Mouse (Mus musculus) cerebellum, adult 8-10 months (tissue): ENCODE measurements around the gene AF067063.
"Not testable (repeated sequence)": the region's sequence is repeated elsewhere in the genome, so short reads cannot be mapped to it uniquely, and the experiment has no call there.

Source experiments
- DNase-seq: peaks from one replicate; pipeline ENCODE4 v3.0.0; 2022

The AF067063 gene

DNA sequence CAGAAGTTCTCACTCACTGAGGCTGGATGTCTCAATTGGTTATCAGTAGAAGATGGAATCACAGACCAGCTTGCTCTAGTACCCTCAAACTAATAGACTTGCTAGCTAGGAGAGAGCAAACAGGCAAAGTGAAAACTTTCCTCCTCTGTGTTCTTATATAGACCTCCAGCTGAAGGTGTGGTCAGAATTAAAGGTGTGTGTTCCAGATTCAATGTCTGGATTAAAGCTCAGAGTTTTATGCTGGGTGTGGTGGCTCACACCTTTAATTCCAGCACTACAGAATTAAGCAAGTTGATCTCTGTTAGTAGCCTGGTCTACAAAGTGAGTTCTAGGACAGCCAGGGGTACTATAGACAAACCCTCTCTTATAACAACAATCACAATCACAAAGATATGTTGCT is at the start of gene AF067063:
AF067063 (minus strand) TSS at position 101 of the 400 bp plus-strand sequence.
- DNase-seq, result not testable (repeated sequence)

DNA sequence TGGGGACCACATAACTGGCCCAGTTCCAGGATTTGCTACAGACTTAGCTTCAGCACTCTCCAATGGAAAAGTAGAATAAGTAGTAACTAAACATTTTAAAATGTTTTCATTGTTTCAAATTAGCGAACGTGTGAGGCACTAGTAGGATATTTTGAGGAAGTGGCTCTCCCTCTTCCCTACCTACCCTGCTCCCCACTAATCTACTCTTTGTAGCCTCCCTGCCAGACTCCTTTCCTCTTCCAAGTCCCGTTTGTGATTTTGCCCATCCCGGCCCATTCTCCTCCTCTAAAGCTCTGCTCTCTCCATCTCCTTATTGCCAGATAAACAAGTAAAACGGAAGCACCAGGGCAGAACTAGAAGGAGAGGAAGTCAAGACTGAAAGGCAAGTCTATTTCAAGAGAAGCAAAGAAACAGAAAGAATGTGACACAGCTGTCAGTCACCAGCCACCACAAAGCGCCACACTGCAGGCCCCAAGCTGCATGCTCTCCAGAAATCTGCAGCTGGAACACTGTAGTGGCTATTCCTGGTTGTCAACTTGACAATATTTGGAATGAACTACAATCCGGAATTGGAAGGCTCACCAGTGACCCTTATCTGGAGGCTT is 34.5 kb upstream of the AF067063 start:
- DNase-seq, result not testable (repeated sequence)

- not testable (repeated sequence) for DNase-seq
These were observed 32.4 kb upstream of the AF067063 start for GRCm38 (mm10) chr13:119862399-119862798.

DNA sequence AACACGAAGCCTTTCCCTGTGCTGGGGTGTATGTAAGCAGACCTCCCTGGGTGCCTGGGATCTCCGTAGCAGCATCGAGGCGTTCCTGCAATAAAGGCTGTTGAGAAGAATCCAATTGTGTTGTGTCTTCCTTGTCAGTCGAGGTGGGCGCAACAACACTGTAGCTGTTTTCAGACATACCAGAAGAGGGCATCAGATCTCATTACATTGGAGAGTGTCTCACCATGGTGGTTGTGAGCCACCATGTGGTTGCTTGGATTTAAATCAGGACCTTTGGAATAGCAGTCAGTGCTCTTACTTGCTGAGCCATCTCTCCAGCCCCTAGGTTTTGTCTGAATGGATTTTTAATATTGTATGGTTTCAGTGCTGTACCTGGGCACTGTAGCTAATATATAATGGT is 10.0 kb upstream of the AF067063 start:
- not testable (repeated sequence) for DNase-seq

- peak; percentile 56 for DNase-seq
These were observed 7.8 kb upstream of the AF067063 start for GRCm38 (mm10) chr13:119837719-119838337.

DNA sequence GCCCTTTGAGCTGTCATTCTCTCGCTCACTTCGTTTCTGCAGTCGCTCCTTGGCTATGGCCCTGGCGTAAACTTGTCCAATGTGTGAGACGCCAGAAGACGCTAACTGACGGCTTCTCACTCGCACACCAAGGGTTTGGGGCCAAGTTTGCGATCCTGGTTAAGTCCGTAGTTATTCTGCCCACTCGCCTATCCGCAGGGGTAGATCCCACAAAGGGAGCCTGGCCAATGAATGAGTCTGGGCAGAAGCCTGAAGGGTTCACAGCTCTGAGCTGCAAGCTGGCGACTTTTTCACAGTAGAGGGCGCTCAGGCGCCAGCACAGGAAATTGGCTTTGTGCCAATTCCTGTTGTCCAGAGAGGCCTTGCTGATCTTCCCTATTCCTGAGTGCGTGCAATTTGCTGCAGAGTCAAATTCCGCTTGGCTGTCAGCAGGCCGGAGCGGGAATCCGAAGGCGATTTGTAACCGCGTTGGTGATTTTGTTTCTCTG is 6.4 kb upstream of the AF067063 start:
- peak; percentile 29 for DNase-seq

GRCm38 (mm10) chr13:119835320-119836056 is 5.5 kb upstream of the AF067063 start, which contains the start of gene D13Ertd608e:
Gene D13Ertd608e, plus strand, starts transcription at chr13:119836006.
- DNase-seq, result peak; percentile 2

DNA sequence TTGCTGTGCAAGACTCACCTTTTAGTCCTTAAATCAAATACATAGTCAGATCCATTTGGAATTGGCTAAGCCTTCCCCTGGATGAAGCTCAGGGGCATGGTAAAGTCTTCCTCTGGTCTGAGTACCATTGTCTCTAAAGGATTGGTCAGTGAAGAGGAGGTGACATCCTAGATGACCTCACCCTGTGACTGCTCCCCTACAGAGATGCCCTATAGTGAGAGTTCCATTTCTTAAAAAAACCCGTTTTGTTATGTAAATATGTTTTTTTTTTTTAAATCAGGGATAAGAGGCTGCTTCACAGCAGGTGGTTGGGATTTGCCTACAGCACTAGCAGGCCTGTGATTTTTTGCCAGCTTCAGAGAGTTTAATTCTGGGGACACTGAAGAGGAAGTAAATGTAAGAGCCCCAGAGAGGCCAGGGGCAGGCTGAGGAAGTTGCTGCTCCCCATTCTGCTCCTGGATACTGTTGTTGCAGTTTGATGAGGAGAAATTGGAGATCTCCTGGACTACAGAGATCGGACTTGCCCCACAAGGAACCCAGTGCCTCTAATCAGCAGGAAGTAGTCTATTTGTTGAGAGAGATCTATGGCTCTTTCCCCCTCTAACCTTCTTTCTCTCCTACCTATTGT is 12.3 kb downstream of the AF067063 start:
- no peak for DNase-seq

GRCm38 (mm10) chr13:119816798-119817197 is 13.2 kb downstream of the AF067063 start:
- no peak for DNase-seq

DNA sequence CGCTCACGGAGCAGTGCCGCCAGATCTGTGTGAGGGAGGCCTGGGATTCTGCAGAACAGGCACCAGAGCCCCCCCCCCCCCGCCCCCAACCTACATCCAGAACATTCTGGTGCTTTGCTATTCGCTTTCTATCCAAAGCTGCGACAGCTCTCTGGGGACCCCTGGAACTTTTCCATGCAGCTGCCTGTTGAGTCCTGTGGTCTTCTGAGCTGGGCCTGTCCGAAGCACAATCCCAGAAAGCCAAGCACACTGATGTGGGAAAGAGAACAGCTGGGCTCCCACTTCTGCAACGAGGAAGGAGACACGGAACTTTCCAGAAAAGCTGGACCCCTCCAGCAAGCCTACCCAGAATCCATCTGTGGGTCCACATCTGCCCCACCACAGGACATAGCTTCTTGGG is 20.0 kb downstream of the AF067063 start:
- no peak for DNase-seq

- no peak for DNase-seq
These were observed 21.1 kb downstream of the AF067063 start for GRCm38 (mm10) chr13:119808937-119809336.

GRCm38 (mm10) chr13:119797656-119798055 is 32.4 kb downstream of the AF067063 start:
- DNase-seq, result no peak

DNA sequence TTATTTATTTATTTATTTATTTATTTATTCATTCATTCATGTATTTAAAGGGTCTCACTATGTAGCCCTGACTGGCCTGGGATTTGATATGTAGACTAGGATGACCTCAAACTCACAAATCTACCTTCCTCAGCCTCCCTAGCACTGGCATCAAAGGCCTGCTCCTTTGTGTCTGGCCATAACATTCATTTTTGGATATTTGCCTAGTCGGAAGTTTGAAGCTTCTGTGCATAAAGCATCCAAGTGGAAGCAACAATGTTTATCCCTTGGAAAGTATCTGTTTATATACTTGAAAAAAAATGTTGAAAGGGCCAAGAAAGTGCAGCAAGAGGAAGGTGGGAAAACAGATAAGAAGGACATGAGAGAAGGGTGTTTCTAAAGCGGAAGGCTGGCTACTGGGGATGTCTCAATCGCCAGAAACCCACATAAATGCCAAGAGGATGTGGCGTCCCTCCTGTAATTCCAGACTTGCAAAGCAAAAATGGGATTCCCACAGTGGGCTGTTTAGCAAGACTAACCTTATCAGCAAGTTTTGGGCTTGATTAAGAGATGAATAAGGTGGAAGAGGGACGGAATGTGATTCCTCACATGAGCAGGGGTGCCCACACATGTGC is 37.1 kb downstream of the AF067063 start:
- no peak for DNase-seq

GRCm38 (mm10) chr13:119791580-119792135 is 38.4 kb downstream of the AF067063 start:
- DNase-seq, result no peak

GRCm38 (mm10) chr13:119790761-119791579 is 39.0 kb downstream of the AF067063 start, which contains the start of gene Zfp131:
Gene Zfp131, minus strand, starts transcription at chr13:119790889.
- peak; percentile 90 for DNase-seq

GRCm38 (mm10) chr13:119789851-119790717 is 39.9 kb downstream of the AF067063 start:
- DNase-seq, result peak; percentile 77

- no peak for DNase-seq
These were observed 46.4 kb downstream of the AF067063 start for GRCm38 (mm10) chr13:119783581-119783980.
